Mouse (Mus musculus): ENCODE results near the gene Lmx1a. TPM values are rescaled to one million over a fixed set of nuclear protein-coding genes. Genes with fewer than 3 reads are reported as not detected.
A peak's percentile ranks its signal among the peaks of the same experiment; 100 is the strongest.

The Lmx1a gene
- total RNA-seq (2021), result under 1 TPM; 0.11 to 0.21 TPM
- long read RNA-seq, experiment 1, result 0 reads
- long read RNA-seq, experiment 2, result 0 reads

GRCm38 (mm10) chr1:167689232-167689261 lies at the start of gene Lmx1a:
Gene Lmx1a, plus strand, starts transcription at chr1:167689237.
- DNase-seq (ENCODE audit: low spot score), result no peak

- DNase-seq (ENCODE audit: low spot score), result peak; percentile 92
Measured at GRCm38 (mm10) chr1:167644866-167645537, 44.0 kb upstream of the Lmx1a start.

DNA sequence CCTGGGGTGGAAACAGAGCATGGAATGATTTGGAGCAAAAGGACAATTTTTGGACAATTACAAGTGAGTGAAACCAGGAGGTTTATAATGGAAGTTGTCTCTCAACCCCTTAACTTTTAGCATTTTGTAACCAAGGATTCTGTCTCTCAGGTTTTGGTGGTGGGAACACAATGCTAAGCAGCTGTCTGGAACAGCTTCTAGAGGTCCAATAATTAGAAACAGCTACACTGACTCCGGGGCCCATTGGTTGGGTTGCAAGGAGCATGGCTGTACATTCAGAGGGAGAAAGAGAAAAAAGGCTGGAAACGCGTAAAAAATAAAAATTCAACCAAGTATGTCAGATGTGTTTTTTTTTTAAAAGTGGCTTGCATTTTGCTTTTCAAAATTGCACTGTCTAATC lies 40.4 kb upstream of the Lmx1a start:
- no peak for DNase-seq (ENCODE audit: low spot score)

DNA sequence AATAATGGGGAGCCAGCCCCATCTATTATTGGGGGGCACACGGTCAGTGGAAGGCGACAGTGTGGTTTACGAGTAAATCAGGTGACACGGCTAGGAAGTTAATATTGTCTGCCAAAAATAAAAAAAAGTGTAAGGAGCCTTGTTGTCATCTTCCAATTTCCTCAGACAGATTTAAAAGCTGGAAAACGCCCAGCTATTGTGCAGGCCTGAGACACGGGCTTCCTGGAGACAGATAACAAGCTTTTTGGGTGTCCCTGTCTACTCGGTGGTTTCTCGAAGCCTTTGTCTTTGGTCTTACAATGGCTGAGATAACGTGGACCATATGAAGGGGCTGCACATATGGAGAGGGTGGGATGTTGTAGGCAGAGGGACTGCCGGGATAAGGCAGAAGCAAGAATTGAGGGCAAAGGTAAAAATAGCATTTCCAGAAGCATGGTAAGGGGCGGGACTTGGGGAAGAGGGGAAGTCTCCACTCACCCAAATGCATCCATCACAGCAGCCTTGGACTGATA lies 39.9 kb upstream of the Lmx1a start:
- peak; percentile 30 for DNase-seq (ENCODE audit: low spot score)

- DNase-seq (ENCODE audit: low spot score), result no peak
Measured at GRCm38 (mm10) chr1:167652336-167652735, 36.7 kb upstream of the Lmx1a start.

DNA sequence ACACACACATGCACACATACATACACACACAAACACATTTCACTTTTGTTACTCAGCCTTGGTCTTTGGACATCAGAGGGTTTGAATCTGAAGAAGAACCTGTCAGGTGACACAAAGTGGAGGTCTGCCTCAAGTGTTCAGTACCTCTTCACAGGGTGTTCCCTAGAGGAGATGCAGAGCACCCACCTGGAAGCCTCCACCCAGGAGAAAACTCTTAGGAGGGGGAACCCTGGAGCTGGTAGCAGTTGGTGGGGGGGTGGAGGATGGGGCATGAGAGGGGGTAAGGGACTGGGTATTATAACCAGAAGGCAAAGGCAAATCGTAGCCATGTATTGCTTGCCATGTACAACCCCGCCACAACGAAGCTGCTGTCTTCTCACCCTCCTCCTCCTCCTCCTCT lies 30.0 kb upstream of the Lmx1a start:
- DNase-seq (ENCODE audit: low spot score), result no peak

DNA sequence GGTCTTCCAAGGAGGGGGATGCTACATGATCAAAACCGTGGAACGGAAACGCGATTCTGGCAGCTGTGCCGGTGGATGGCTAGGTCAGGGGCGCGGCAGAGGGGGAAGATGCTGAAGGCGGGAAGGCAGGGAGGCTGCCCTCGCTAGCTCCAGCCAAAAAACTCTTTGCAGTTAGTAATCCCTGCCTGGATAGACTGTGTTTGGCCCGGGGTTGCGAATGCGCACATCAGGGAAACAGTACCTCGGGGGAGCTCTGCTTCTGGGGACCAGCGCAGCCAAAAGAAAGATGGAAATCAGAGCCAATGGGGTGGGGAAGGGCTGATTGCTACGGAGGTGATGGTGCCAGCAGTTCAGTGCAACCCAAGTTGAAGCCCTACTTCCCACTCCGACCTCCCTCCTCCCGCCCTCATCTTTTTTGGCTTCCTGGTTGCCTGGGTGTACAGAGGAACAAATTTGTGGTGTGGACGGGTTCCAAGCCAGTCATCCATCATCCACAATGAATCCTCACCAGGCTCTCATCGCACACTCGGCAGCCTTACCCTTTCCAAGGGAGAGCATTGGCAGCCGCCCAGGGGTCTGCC lies 28.4 kb upstream of the Lmx1a start:
- peak; percentile 80 for DNase-seq (ENCODE audit: low spot score)

- DNase-seq (ENCODE audit: low spot score), result peak; percentile 36
Measured at GRCm38 (mm10) chr1:167661123-167661522, 27.9 kb upstream of the Lmx1a start.

DNA sequence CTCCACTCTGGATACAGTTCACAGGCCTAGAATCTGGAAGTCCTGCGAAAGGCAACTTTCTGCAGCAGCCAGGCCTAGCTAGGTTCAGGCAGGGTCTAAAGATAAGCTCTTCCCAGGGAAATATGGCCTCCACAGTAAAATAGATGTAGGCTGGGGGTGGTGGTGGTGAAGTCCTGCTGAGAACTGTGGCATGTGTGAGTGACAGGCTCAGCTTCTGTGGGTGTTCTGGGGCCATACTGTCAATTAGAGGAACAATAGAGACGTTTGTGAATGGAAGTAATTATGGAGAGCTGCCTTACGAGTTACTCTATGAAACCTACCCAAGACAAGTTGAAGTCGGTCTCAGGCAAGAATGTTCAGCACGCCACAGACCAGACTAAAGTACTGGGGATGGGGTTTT lies 25.9 kb upstream of the Lmx1a start:
- DNase-seq (ENCODE audit: low spot score), result no peak

DNA sequence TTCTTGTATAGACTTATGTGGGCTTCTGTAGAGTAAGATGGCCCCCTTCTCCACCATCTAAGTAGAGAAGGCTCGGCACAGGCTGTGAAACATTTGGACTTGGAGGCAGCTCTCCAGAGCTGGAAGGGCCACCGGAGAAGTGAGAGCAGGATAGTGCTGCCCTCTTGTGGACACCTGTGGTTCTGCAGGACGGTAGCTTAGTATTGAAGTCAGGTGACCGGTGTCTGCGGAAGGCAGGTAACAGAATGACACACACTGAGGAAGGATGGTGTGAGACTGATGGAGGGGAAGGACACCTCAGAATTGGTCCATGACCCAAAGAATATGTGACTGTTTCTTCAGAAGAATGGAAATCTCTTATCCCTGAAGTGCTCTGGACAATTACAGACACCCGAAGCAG lies 19.2 kb upstream of the Lmx1a start:
- DNase-seq (ENCODE audit: low spot score), result peak; percentile 53

GRCm38 (mm10) chr1:167672433-167672987 lies 16.5 kb upstream of the Lmx1a start:
- peak; percentile 47 for DNase-seq (ENCODE audit: low spot score)

- no peak for DNase-seq (ENCODE audit: low spot score)
Measured at GRCm38 (mm10) chr1:167679061-167679460, 10.0 kb upstream of the Lmx1a start.

DNA sequence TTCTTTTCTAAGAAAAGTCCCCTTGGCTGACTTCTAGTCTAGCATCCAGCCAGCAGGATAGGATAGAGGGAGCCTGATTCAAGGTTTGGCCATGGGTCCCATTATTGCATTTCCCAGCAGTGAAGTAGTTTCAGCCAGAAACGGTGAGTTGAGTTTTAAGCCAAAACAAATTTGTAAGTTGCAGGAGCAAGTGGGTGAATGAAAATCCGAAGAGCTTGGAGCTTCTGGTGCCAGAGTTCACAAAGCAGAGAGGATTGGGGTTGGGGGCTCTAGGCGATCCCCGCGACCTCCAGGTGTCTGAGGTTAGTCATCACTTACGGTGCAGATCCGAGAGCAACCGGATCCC lies 1.1 kb upstream of the Lmx1a start:
- peak; percentile 11 for DNase-seq (ENCODE audit: low spot score)

DNA sequence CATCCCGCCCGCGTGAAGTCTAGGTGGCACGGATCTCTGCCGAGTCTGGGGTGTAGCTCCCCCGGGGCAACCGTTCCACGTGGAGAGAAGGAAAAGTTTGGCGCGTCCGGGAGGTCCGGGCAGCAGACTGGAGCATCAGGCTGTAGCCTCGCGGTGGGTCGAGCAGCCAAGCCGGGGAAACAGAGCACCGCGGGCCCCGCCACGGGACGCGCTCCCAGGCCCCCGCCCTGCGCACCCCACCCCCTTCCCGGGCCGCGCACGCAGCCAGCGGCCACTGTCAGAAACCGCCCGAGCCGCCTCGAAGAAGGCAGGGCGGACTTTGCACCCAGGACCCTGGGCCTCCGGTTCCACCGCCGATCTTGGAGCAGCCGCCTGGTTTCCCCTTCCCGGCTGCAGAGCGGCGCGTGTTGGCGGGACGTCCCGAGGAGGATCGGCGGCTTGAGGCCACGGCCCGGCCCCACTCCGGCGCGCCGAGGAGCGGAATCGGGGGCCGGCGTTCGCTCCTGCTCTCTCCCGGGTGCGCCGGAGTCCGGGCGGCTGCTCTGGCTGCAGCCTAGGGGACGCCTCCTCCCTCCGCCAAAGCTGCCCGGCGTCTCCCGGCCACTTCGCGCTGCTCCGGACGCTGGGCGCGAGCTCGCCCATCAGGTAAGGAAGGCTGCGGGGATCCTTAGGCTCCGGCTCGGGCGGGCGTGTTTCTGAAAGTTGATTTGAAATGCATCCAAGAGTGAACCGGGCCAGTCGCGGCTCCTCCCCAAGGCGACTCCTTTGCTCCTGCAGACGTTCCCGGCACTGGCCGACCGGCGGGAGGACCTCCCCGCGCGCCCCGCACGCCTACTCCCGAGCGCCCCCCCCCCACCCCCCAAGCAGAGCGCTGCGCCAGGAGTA lies 448 bp upstream of the Lmx1a start:
- peak; percentile 33 for DNase-seq (ENCODE audit: low spot score)

GRCm38 (mm10) chr1:167689262-167690137 lies 463 bp downstream of the Lmx1a start:
- DNase-seq (ENCODE audit: low spot score), result no peak

DNA sequence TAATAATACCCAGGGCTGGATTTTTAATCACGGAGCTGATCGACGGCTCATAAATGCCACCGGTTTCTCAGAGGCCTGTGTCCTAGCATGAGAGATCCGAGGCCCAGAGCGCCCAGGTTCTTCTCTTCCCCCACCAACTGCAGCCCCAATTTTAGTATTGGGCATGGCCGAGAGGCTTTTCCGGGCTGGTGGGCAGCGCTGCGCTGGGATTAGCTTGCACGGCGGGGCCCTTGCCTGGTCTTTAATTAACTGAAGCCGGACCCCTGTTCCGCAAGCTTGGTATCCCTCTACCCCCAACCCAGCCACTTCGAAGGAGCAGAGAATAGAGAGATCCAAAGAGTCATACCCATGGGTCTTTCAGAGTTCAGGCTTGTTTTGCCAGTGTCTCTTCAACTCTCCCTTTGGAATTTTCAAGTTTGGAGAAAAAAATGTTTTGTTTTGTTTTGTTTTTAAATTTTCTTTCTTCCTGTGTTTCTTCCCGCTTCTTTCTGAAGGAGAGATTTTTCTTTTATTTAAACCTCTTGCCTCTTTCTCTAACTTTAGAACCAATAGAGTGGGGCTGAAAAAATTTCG lies 1.2 kb downstream of the Lmx1a start:
- no peak for DNase-seq (ENCODE audit: low spot score)

- no peak for DNase-seq (ENCODE audit: low spot score)
Measured at GRCm38 (mm10) chr1:167690716-167691550, 1.9 kb downstream of the Lmx1a start.

GRCm38 (mm10) chr1:167691911-167692682 lies 3.1 kb downstream of the Lmx1a start:
- DNase-seq (ENCODE audit: low spot score), result no peak

DNA sequence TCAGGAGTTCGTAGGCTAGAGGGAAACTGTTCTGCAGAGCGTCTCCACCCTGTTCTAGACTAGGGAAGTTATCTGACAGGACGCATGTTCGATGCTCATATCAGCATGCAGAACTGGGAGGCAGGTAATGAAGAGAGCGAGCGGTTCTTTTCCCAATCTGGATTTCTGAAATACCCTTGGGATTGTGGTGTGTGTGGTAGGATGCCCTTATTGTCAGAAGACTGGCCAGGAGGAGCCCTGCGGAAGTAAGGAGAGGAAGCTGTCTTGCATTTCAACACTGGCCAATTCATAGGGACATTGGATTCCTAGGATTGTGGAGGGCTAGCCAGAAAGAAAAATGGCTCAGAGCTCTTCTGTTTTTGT lies 3.6 kb downstream of the Lmx1a start:
- no peak for DNase-seq (ENCODE audit: low spot score)

Data from gastrocnemius, adult 18-20 months (tissue).